Mouse (Mus musculus) liver, embryonic 16.5 days (tissue): ENCODE measurements around the gene Cbfa2t2. TPM values are rescaled to one million over a fixed set of nuclear protein-coding genes. Genes with fewer than 3 reads are reported as not detected.
A peak's percentile ranks its signal among the peaks of the same experiment; 100 is the strongest.

Source experiments
- ATAC-seq: fragments of 200-750 bp; cut with Nextera tagmentation; 2 replicates; pipeline ENCODE4 v1.8.0; 2017; ENCODE audit warnings: low read depth, mild to moderate bottlenecking, moderate number of reproducible peaks, moderate library complexity
- H3K27ac ChIP-seq: fragments of 300-500 bp; sonication (generic); 2 replicates; pipeline ENCODE4 v1.5.1; 2014; ENCODE audit warnings: mild to moderate bottlenecking, low read length
- H3K27me3 ChIP-seq: fragments of 300-500 bp; sonication (generic); 2 replicates; pipeline ENCODE4 v1.6.1; 2014; ENCODE audit warnings: low read depth, low read length, mixed read lengths; ENCODE audit not compliant: control insufficient read depth, insufficient read depth
- H3K36me3 ChIP-seq: fragments of 300-500 bp; sonication (generic); 2 replicates; pipeline ENCODE4 v1.6.1; 2014; ENCODE audit warnings: mild to moderate bottlenecking; ENCODE audit not compliant: control insufficient read depth, insufficient read depth
- H3K4me1 ChIP-seq: fragments of 300-500 bp; sonication (generic); 2 replicates; pipeline ENCODE4 v1.6.1; 2014; ENCODE audit warnings: low read depth, low read length, mixed read lengths; ENCODE audit not compliant: control insufficient read depth
- H3K4me2 ChIP-seq: fragments of 300-500 bp; sonication (generic); 2 replicates; pipeline ENCODE4 v1.6.1; 2014; ENCODE audit warnings: low read depth, low read length, mixed read lengths
- H3K4me3 ChIP-seq: fragments of 300-500 bp; sonication (generic); 2 replicates; pipeline ENCODE4 v1.5.1; 2014; ENCODE audit warnings: low read depth, mild to moderate bottlenecking, low read length
- H3K9ac ChIP-seq: fragments of 300-500 bp; sonication (generic); 2 replicates; pipeline ENCODE4 v1.6.1; 2014; ENCODE audit warnings: low read depth, low read length
- H3K9me3 ChIP-seq: fragments of 300-500 bp; sonication (generic); replicated peaks from 2 replicates; pipeline ENCODE4 v1.6.1; 2016; ENCODE audit warnings: low read length; ENCODE audit not compliant: control insufficient read depth
- WGBS: fragments of 180-500 bp; shearing (Covaris S2); extraction: QIAGEN DNeasy Blood & Tissue Kit; methylation state at CpG from one replicate; pipeline ENCODE4 v1.1.7; 2014; ENCODE audit not compliant: insufficient replicate concordance; 5-methylcytosine and 5-hydroxymethylcytosine counted together
- polyA plus RNA-seq: library from polyadenylated mRNA; unstranded; fragments of >200 nt; fragmentation: Nextera tagmentation; extraction: Ambion mirVana; gene quantifications from 2 replicates; pipeline ENCODE4 v1.2.1, GENCODE M21; 2015

Cbfa2t2 gene
- polyA plus RNA-seq, 1 experiment from 2014 or later = 8.2 TPM

GRCm38 (mm10) chr2:154581421-154581820 lies 145.1 kb downstream of the Cbfa2t2 start:
- H3K4me3 ChIP-seq = no peak overlapping the region
- no peak for ATAC-seq
- H3K4me1 ChIP-seq = peaks cover 12% of the 10 kb centered on the region
- H3K4me2 ChIP-seq = no peak overlapping the region
- H3K27ac ChIP-seq = no peak overlapping the region
- no peaks in the 10 kb centered on the region for H3K27me3 ChIP-seq
- no peak overlapping the region for H3K9ac ChIP-seq
- H3K9me3 ChIP-seq = no peaks in the 10 kb centered on the region
- no peaks in the 10 kb centered on the region for H3K36me3 ChIP-seq
- 89% methylated on average over 1 of the region's 1 CpGs for WGBS

GRCm38 (mm10) chr2:154583906-154584872 lies 147.9 kb downstream of the Cbfa2t2 start:
- H3K9ac ChIP-seq = no peak overlapping the region
- ATAC-seq = peak; percentile 35
- H3K27ac ChIP-seq = no peak overlapping the region

DNA sequence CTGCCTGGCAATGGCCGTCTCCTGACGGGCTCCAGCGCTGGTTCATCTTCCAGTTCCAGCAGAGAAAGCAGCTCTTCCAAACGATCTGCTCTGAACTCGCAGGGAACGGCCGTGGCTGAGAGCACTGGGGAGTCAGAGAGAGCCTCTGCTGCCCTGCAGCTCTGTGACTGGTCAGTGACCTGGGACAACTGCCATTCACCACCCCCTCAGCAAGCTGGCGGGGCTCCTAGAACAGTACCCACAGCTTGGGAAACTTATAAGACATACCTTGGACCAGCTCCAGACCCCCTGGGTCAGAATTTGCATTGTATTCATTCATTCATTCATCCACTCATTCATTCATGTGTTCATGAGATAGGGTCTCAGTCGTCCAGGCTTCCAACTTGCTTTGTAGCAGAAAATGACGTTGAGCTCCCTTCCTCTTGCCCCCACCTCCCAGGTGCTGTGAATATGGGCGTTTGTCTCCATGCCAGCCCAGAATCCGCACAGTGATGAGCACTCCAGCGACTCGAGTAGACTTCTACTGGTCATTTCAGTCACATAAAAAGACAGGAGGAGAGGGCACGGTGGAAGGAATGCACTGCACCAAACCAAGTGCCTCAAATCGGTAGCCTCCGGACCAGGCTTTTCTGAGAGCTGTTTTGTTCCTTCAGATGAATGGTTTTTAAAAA lies 148.8 kb downstream of the Cbfa2t2 start:
- H3K27me3 ChIP-seq = no peaks in the 10 kb centered on the region
- no peaks in the 10 kb centered on the region for H3K9me3 ChIP-seq
- no peak overlapping the region for H3K4me3 ChIP-seq
- 65% methylated on average over 17 of the region's 17 CpGs for WGBS
- no peak for ATAC-seq
- H3K4me1 ChIP-seq = peaks cover 12% of the 10 kb centered on the region
- no peak overlapping the region for H3K27ac ChIP-seq
- peaks cover 14% of the 10 kb centered on the region for H3K36me3 ChIP-seq
- no peak overlapping the region for H3K4me2 ChIP-seq
- no peak overlapping the region for H3K9ac ChIP-seq

More at GRCm38 (mm10) chr2:154583906-154584872, 147.9 kb downstream of the Cbfa2t2 start:
- H3K4me1 ChIP-seq = peaks cover 12% of the 10 kb centered on the region
- H3K4me3 ChIP-seq = no peak overlapping the region
- H3K27me3 ChIP-seq = no peaks in the 10 kb centered on the region
- no peaks in the 10 kb centered on the region for H3K9me3 ChIP-seq
- WGBS = 40% methylated on average over 15 of the region's 15 CpGs
- H3K4me2 ChIP-seq = no peak overlapping the region
- peaks cover 14% of the 10 kb centered on the region for H3K36me3 ChIP-seq

GRCm38 (mm10) chr2:154586405-154586804 lies 150.1 kb downstream of the Cbfa2t2 start:
- H3K4me1 ChIP-seq = peaks cover 12% of the 10 kb centered on the region
- H3K27me3 ChIP-seq = no peaks in the 10 kb centered on the region
- H3K4me3 ChIP-seq = no peak overlapping the region
- no peak overlapping the region for H3K4me2 ChIP-seq
- H3K27ac ChIP-seq = no peak overlapping the region
- peaks cover 16% of the 10 kb centered on the region for H3K36me3 ChIP-seq
- no peaks in the 10 kb centered on the region for H3K9me3 ChIP-seq
- H3K9ac ChIP-seq = no peak overlapping the region
- WGBS = 68% methylated on average over 5 of the region's 5 CpGs
- ATAC-seq = no peak

Other genes starting within 250 kb of the Cbfa2t2 start
- gene Bpifb1, start 245.7 kb upstream of the Cbfa2t2 start, polyA plus RNA-seq = 0.37 and 0.97 TPM in 2 replicates
- gene Bpifb5, start 212.7 kb upstream of the Cbfa2t2 start, polyA plus RNA-seq = not detected in 2 replicates
- not detected in 2 replicates for gene Bpifb9a, start 178.6 kb upstream of the Cbfa2t2 start, polyA plus RNA-seq
- not detected in 2 replicates for gene Bpifb9b, start 129.3 kb upstream of the Cbfa2t2 start, polyA plus RNA-seq
- gene Cdk5rap1, start 63.5 kb upstream of the Cbfa2t2 start, polyA plus RNA-seq = 13.3 and 14.9 TPM in 2 replicates
- 3.1 and 3.4 TPM in 2 replicates for gene Snta1, start 28.4 kb upstream of the Cbfa2t2 start, polyA plus RNA-seq
- gene 1700003F12Rik, start 110.6 kb downstream of the Cbfa2t2 start, polyA plus RNA-seq = 1.8 and 2.2 TPM in 2 replicates
- gene Actl10, start 115.3 kb downstream of the Cbfa2t2 start, polyA plus RNA-seq = 0.08 TPM in 1 of 2 replicates, not detected in the other
- gene Necab3, start 122.4 kb downstream of the Cbfa2t2 start, polyA plus RNA-seq = 0.44 and 0.73 TPM in 2 replicates
- 9.8 and 14.5 TPM in 2 replicates for gene E2f1, start 133.4 kb downstream of the Cbfa2t2 start, polyA plus RNA-seq
- 43.0 and 44.9 TPM in 2 replicates for gene Pxmp4, start 167.2 kb downstream of the Cbfa2t2 start, polyA plus RNA-seq
- 1.7 and 2.3 TPM in 2 replicates for gene Zfp341, start 176.8 kb downstream of the Cbfa2t2 start, polyA plus RNA-seq
- 0.19 and 0.20 TPM in 2 replicates for gene 4930519P11Rik, start 177.0 kb downstream of the Cbfa2t2 start, polyA plus RNA-seq
- gene Chmp4b, start 215.2 kb downstream of the Cbfa2t2 start, polyA plus RNA-seq = 9.9 and 10.3 TPM in 2 replicates